Mouse (Mus musculus) c-Kit-negative CD71-positive TER-119-positive erythroid progenitor cells, embryonic 14.5 days (primary cell): Measurements from ENCODE around the gene Mast3.

Source experiments
- DNase-seq: peaks from one replicate; pipeline ENCODE4 v3.0.0-alpha.2; 2013; ENCODE audit warnings: low read depth, low spot score

The Mast3 gene

GRCm38 (mm10) chr8:70762118-70762517 lies 42.7 kb downstream of the Mast3 start:
- DNase-seq: peak; percentile 81

- DNase-seq: peak; percentile 98
These were observed 44.0 kb downstream of the Mast3 start, which contains the start of gene Mpv17l2 for GRCm38 (mm10) chr8:70760775-70761406. Mpv17l2 (minus strand) TSS chr8:70760946.

GRCm38 (mm10) chr8:70760350-70760749 lies 44.5 kb downstream of the Mast3 start:
- no peak for DNase-seq

GRCm38 (mm10) chr8:70758616-70759561 lies 46.0 kb downstream of the Mast3 start:
- DNase-seq: no peak

- no peak for DNase-seq
These were observed 46.6 kb downstream of the Mast3 start for GRCm38 (mm10) chr8:70758308-70758615.

GRCm38 (mm10) chr8:70757523-70758307 lies 47.1 kb downstream of the Mast3 start:
- no peak for DNase-seq

GRCm38 (mm10) chr8:70756476-70757040 lies 48.3 kb downstream of the Mast3 start:
- no peak for DNase-seq

- DNase-seq: no peak
These were observed 49.0 kb downstream of the Mast3 start for GRCm38 (mm10) chr8:70755661-70756475.

GRCm38 (mm10) chr8:70754871-70755660 lies 49.8 kb downstream of the Mast3 start:
- no peak for DNase-seq

GRCm38 (mm10) chr8:70754043-70754870 lies 50.6 kb downstream of the Mast3 start, which contains the start of gene Rab3a:
Rab3a (plus strand) TSS chr8:70754679.
- DNase-seq: peak; percentile 92

- no peak for DNase-seq
These were observed 51.7 kb downstream of the Mast3 start for GRCm38 (mm10) chr8:70753151-70753550.

- DNase-seq: no peak
These were observed 52.7 kb downstream of the Mast3 start for GRCm38 (mm10) chr8:70752000-70752764.

- no peak for DNase-seq
These were observed 54.6 kb downstream of the Mast3 start for GRCm38 (mm10) chr8:70750128-70750680.

GRCm38 (mm10) chr8:70749097-70749674 lies 55.7 kb downstream of the Mast3 start:
- DNase-seq: no peak

- DNase-seq: no peak
These were observed 56.4 kb downstream of the Mast3 start for GRCm38 (mm10) chr8:70748246-70749096.

GRCm38 (mm10) chr8:70747211-70747890 lies 57.5 kb downstream of the Mast3 start:
- DNase-seq: no peak
